Mouse (Mus musculus): Measurements from ENCODE around the gene Ormdl3.

Ormdl3 gene

DNA sequence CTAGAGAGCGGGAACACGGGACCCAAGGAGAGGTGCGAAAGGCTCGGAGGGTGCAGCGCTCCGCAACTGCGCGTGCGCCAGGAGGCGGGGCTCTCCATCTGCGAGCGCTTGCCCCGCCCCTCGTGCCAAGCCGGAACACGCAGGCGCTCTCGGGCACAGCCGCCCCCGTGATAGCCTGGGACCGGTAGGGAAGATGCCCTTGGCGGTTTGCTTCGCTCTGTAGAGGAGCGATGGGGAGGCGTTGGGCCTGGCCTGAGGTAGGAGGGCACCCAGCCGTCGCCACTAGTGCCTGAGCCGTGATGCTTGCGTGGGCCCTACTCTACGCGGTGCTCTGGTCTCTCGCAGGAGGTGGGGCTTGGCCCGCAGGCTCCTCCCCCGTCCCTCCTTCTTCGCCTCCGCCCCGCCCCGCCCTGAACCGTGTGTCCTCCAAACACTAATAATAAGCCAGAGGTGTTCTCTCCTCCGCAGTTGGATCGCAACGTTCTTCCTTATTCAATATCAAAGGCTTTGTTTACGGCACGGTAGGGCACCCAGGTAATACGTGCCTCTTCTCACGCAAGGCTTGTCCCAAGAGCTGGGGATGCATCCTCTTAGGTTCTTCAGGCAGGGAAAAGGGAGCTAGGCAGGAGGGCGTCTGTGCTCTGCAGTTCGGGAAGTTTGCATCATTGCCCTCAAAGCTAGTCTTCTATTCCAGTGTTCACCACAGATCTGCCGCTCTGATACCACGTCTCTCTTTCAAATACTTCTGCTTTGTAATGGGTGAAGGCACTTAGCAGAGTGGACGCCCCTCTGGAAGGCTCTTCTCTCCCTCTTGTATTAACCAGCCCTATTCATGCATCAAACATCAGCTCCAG, 36.0 kb downstream of the Ormdl3 start, which contains the start of gene Zpbp2:
Zpbp2 (plus strand) TSS at position 123 of the 854 bp plus-strand sequence.
- DNase-seq (ENCODE audit: low read depth, low spot score) = peak; percentile 98

DNA sequence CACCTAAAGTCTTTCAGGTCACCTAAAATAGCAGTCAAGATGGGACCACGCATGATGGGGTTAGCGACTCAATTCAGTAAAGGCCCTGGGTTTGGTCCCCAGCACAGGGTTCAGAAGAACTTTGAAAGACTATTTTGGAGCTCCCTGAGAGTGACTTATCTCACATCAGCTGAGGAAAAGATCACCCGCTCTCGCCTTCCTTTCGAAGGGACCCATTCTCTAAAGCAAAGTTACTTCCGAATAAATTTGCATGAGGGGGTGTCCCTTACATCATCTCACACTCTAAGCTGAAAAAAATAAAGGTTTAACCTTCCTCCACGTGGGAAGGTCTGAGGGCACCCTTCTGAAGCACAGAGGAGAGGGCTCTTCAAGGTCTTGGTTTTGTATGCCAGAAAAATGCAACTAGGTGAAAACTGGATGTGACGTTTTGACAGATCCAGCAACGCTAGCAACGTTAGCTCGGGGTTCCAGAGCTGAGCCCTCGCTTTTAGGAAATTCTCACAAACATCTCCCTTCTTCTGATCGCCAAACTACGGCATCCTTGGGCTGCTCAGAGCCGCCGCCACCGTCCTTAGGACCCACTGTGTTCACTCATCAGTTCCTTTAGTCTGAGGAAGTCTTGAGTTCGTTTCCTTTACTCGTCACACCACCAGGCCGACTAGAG, 36.7 kb downstream of the Ormdl3 start:
- DNase-seq (ENCODE audit: low read depth, low spot score) = peak; percentile 93

DNA sequence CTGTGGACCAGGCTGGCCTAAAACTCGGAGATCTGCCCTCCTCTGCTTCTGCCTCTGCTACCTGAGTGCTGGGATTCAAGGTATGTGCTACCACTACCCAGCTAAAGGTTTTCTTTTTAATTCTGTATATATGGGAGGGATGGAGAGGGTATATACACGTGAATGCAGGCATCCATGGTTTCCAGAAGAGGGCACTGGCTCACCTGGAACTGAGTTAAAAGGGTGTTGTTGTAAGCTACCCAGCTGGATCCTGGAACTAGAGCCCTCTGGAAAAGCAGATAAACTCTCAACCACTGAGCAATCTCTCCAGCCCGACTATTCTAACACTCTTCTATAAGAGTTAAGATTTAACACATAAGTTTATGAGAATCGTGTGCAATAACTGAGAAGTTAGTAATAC, 37.8 kb downstream of the Ormdl3 start:
- DNase-seq (ENCODE audit: low read depth, low spot score) = peak; percentile 70

DNA sequence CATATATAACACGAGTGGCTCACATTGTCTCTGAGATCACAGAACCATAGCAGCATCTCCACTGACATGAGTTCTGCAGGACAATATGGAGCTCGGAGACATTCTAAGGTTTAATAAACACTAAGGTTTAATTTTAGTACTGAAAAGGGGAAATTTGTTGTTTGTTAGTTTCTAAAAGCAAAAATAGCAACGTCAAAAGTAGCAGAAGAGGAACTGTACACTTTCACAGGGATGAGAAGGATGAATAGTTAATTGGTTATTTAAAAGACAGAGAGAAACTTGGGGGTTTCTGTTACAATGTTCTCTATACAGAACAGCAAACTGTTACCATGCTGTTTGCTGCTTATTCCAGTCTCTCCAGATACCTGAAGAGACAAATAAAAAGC, 39.9 kb downstream of the Ormdl3 start:
- DNase-seq (ENCODE audit: low read depth, low spot score) = no peak

DNA sequence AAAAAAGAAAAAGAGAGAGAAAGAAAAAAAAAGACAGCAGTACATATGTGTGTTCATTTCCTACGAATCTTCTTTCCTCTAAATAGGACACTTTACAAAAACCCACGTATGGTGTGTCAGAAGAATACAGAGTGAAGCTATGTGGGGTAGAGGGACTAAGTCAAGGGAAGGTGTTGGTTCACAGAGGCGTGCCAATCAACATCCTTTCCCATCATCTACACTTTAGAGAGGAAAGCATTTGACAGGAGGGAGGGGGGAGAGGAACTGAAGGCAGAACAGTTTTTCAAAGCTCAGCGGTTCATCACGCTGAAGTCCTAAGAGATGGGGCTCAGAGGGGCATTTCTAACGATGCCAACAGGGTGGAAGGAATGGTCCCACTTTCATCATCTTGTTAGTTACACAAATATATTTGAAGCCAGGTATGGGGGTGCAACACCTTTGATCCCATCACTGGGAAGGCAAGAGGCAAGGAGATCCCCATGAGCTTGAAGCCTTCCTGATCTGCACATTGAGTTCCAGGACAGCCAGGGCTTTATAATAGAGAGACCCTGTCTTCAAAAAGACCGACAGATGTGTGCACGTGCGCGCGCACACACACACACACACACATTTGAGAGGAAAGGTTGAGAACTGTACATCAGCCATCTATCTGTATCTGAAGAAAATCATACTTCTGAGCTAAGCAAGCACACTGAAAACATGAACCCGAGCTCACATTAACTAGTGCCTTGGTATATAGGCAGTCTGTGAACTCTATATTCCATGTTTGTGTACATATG, 40.5 kb downstream of the Ormdl3 start:
- DNase-seq (ENCODE audit: low read depth, low spot score) = peak; percentile 84

DNA sequence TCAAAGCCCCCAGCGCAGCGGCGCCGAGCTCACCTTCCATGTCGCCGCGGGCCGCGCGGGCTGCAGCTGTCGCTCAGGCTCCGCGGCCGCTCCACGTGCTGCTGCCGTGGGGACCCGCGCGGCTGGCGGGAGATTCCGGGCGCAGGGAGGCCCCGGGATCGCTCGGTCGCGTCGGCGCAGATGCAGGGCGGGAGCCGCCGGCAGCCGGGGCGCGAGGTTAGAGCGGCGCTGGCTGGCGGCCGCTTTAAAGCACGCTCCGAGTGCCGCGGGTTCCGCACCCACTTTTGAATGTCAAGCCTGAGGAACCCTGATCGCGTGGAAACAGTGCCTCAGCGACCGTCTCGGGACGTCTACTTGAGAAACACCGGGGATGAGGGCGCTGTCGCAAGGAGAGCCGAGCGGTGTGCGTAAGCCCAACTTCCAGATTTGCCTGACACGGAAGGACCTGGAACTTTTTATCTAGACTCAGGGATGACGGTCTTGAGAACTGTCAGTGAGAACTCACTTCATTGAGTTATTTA, 41.4 kb downstream of the Ormdl3 start, which contains the start of gene Ikzf3:
Ikzf3 (minus strand) TSS at position 321 of the 521 bp plus-strand sequence.
- peak; percentile 82 for DNase-seq (ENCODE audit: low read depth, low spot score)

DNA sequence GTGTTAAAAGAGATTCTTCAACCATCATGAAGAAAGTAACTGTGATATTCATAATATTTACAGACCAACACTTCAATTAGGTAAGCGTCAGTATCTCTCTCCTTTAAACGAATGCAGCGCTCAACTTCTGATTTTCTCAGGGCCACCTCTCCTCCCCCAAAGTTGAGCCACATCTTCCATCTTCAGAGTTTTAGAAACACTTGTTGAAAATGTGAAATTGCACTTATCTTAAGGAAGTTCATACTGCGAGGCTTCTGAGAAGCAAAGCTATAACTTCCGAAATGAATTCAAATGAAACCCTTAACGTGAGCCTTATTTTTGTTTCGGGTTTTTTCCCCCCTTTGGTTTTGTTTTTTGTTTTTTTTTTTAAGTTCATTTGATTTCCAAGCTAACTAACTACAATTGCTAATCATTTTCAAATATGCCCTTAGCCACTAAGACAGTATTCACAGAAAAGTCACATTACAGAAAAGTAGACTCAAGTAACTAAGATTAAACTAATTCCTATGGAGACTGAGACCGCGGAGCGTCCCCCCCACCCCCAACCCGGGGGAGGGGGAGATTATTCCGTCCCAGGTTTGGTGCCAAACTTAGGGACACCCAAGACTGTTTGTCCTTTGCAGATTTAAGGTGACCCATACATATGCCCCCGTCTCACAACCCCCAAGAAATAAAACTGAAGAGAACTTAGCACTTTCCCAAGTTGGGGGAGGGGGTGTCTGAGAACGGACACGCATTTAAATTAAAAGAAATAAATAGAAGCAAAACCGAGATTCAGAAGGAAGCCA, 42.1 kb downstream of the Ormdl3 start:
- peak; percentile 76 for DNase-seq (ENCODE audit: low read depth, low spot score)

DNA sequence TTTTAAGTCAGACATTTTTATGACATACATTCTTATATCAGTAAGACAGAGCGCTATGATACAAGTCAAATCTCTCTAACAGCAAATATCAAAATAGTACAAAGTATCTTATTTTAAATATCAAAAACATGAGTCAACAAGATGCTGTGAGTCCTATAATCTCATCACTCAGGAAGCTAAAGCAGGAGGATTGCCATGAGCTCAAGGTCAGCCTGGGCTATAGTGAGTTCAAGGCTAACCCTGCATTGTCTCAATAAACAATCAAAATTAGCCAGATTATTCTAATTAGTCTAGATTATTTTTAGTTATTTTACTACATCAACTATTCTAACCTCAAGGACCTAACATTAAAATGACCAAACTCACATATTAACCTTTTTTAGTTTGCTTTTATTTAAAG, 43.8 kb downstream of the Ormdl3 start:
- peak; percentile 45 for DNase-seq (ENCODE audit: low read depth, low spot score)

DNA sequence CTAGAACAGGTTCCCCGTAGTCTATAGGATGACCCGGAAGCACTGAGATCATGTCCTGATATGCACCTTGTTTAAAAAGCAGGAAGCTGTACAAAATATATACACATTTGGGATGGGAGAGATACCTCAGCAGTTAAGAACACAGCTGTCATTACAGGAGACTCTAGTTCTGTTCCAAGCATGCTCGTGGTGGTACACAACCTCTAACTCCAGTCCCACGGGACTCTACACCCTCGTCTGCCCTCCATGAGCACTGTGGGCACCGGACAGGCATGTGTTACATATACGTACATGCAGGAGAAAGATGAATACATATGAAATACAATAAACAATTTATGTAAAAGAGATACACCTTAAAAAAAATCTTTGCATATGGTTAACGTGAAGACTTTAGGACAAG, 44.6 kb downstream of the Ormdl3 start:
- peak; percentile 48 for DNase-seq (ENCODE audit: low read depth, low spot score)

DNA sequence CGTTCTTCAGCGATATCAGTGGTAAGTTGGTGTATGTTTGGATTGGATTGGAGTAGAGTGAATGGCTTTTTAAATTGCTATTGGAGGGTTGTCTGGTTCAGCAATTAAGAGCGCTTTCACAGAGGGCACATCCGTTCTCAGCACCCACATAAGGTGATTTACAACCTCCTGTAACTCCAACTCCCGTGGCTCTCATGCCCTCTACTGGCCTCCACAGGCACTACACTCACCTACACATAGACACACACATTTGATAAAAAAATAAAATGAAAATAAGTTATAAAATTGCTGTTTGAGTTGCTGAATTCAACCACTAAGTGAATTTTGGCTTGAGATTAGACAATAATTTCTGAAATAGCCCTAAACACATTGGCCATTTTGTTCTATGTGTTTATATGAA, 46.8 kb downstream of the Ormdl3 start:
- no peak for DNase-seq (ENCODE audit: low read depth, low spot score)

DNA sequence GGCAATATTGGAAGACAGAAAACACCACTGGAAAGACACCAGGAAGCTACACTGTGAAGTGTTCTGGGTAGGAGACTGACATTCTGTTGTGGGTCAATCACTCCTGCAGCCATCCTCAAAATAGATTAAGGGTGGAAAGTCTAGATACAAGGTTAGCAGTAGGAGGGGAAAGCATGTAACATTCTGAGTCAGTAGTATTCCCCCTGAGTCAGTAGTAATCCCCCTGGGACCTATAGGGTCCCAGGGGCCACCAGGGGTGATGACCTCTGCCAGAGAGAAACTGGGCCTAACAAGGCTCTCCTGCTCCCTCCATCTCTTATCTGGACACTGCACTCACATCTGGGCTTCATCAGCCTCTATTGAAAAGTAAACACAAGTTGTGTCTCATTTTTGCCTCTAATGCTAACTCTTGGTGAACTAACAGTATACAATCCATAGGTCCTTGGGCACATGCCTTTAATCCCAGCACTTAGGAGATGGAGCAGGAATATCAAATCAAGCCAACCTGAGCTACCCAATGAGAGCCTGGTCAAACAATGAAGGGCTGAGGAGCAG, 49.6 kb downstream of the Ormdl3 start:
- DNase-seq (ENCODE audit: low read depth, low spot score) = no peak
